ENCODE assay signal across 16 mouse cellular contexts in genomic region chr1:132197666-132198065, GRCm38 (mm10). TPM values are rescaled to one million over a fixed set of nuclear protein-coding genes. Genes with fewer than 3 reads are reported as not detected.
DNase-seq lines count a peak whose midpoint lies in the region; ATAC-seq lines count a peak whose summit lies in the region.
"Had no signal": no experiment of that assay in that cellular context is flagged by ENCODE, and none has a peak within 500 bp of the region (broad histone marks: within the 10 kb centered on the region; RNA-seq: fewer than 3 reads in every experiment).

No protein-coding gene starts in this region.

- no peak overlapping the region for H3K4me2 ChIP-seq in kidney, embryonic 16.5 days (replicated peaks; ENCODE audit: low read depth, low read length)
- H3K4me2 ChIP-seq in neural tube, embryonic 13.5 days: peak overlapping the region; percentile 24; the same call in 1 of the 2 replicates
- H3K4me2 ChIP-seq: kidney, embryonic 15.5 days; liver, embryonic 13.5 days had no signal

- peaks cover 19% of the 10 kb centered on the region for H3K4me1 ChIP-seq in kidney, embryonic 16.5 days (ENCODE audit: insufficient read depth, low read length)
- peaks cover 95% of the 10 kb centered on the region for H3K4me1 ChIP-seq in embryonic facial prominence, embryonic 10.5 days
- peaks cover 91% of the 10 kb centered on the region for H3K4me1 ChIP-seq in limb, embryonic 10.5 days
- peaks cover 98% of the 10 kb centered on the region for H3K4me1 ChIP-seq in neural tube, embryonic 13.5 days (replicated peaks)

- H3K27ac ChIP-seq in kidney, embryonic 16.5 days (ENCODE audit: low read length): no peak overlapping the region
- 0 out of 2 replicates have a peak overlapping the region, but pooled peaks have one; percentile 45 for H3K27ac ChIP-seq in embryonic facial prominence, embryonic 10.5 days (replicated peaks)
- peak overlapping the region; percentile 74 for H3K27ac ChIP-seq in limb, embryonic 10.5 days
- peak overlapping the region; percentile 28; the same call in 1 of the 2 replicates for H3K27ac ChIP-seq in neural tube, embryonic 13.5 days (replicated peaks)
- H3K27ac ChIP-seq: kidney, embryonic 15.5 days; left cerebral cortex, adult 2 months; liver, embryonic 13.5 days had no signal

- ATAC-seq in kidney, embryonic 16.5 days (ENCODE audit: low FRiP score, low TSS enrichment): 0 out of 2 replicates have a peak, but pooled peaks have one; percentile 31
- ATAC-seq in neural tube, embryonic 13.5 days (ENCODE audit: low read depth): no peak
- no peak for ATAC-seq in erythroid progenitor cell, adult 5-6 weeks (replicated peaks; ENCODE audit: low FRiP score, poor library complexity, severe bottlenecking)
- ATAC-seq in cerebellum, adult (ENCODE audit: insufficient number of reproducible peaks, low FRiP score, low TSS enrichment): no peak

- no peaks in the 10 kb centered on the region for H3K9me3 ChIP-seq in kidney, embryonic 16.5 days (ENCODE audit: low read length)
- H3K9me3 ChIP-seq in embryonic facial prominence, embryonic 10.5 days: no peaks in the 10 kb centered on the region
- H3K9me3 ChIP-seq in limb, embryonic 10.5 days (replicated peaks): no peaks in the 10 kb centered on the region
- no peaks in the 10 kb centered on the region for H3K9me3 ChIP-seq in neural tube, embryonic 13.5 days
- H3K9me3 ChIP-seq: kidney, embryonic 15.5 days; liver, embryonic 13.5 days had no signal

- DNase-seq in kidney, postnatal 4 days: no peak
- peak; percentile 57 for DNase-seq in embryonic facial prominence, embryonic 10.5 days (ENCODE audit: low spot score)
- DNase-seq in limb, embryonic 10.5 days (ENCODE audit: low spot score): peak; percentile 65
- DNase-seq in adrenal gland, postnatal 14 days: no peak
- DNase-seq: cerebellum, postnatal 25 days; heart, postnatal 36 days; liver, embryonic 13.5 days; thymus, postnatal 14 days had no signal

- no peaks in the 10 kb centered on the region for H3K36me3 ChIP-seq in kidney, embryonic 16.5 days (ENCODE audit: insufficient read depth, low read length)
- H3K36me3 ChIP-seq in embryonic facial prominence, embryonic 10.5 days (replicated peaks): no peaks in the 10 kb centered on the region
- H3K36me3 ChIP-seq in limb, embryonic 10.5 days: no peaks in the 10 kb centered on the region; the same call in 1 of the 2 replicates
- no peaks in the 10 kb centered on the region for H3K36me3 ChIP-seq in neural tube, embryonic 13.5 days
- H3K36me3 ChIP-seq: kidney, embryonic 15.5 days; liver, embryonic 13.5 days had no signal

- H3K9ac ChIP-seq in kidney, embryonic 16.5 days (replicated peaks; ENCODE audit: low read length): no peak overlapping the region
- H3K9ac ChIP-seq in neural tube, embryonic 13.5 days: peak overlapping the region; percentile 22; the same call in 1 of the 2 replicates
- H3K9ac ChIP-seq: kidney, embryonic 15.5 days; liver, embryonic 13.5 days had no signal

- 14% methylated on average over 9 of the region's 9 CpGs for WGBS in kidney, embryonic 16.5 days
- 6% methylated on average over 9 of the region's 9 CpGs for WGBS in embryonic facial prominence, embryonic 10.5 days
- WGBS in limb, embryonic 10.5 days: 4% methylated on average over 9 of the region's 9 CpGs
- 4% methylated on average over 9 of the region's 9 CpGs for WGBS in neural tube, embryonic 13.5 days

- no peak overlapping the region for H3K4me3 ChIP-seq in kidney, embryonic 16.5 days (ENCODE audit: low read length)
- H3K4me3 ChIP-seq in embryonic facial prominence, embryonic 10.5 days: no peak overlapping the region
- H3K4me3 ChIP-seq in limb, embryonic 10.5 days: peak overlapping the region; percentile 14; the same call in 1 of the 2 replicates
- H3K4me3 ChIP-seq in neural tube, embryonic 13.5 days: no peak overlapping the region
- H3K4me3 ChIP-seq: kidney, embryonic 15.5 days; left cerebral cortex, adult 2 months; liver, embryonic 13.5 days had no signal

- peaks cover 52% of the 10 kb centered on the region for H3K27me3 ChIP-seq in kidney, embryonic 16.5 days (ENCODE audit: insufficient read depth, low read length)
- peaks cover 94% of the 10 kb centered on the region for H3K27me3 ChIP-seq in embryonic facial prominence, embryonic 10.5 days (replicated peaks; ENCODE audit: low read depth, poor library complexity, severe bottlenecking)
- H3K27me3 ChIP-seq in limb, embryonic 10.5 days (ENCODE audit: low read depth, poor library complexity, severe bottlenecking): peaks cover 76% of the 10 kb centered on the region
- H3K27me3 ChIP-seq in neural tube, embryonic 13.5 days: 0 out of 2 replicates have a peak, but pooled peaks cover 2% of the 10 kb centered on the region

RNA-seq across cellular contexts. Expression of gene AC124108.1, which starts 6.4 kb away (rescaled TPM):
- 0.10 and 0.13 TPM in 2 replicates for polyA plus RNA-seq in kidney, embryonic 16.5 days (2015; fragmentation: Nextera tagmentation; extraction: Ambion mirVana)
- 1.00 and 1.4 TPM in 2 replicates for polyA plus RNA-seq in embryonic facial prominence, embryonic 10.5 days (2016; fragmentation: Nextera tagmentation; extraction: Ambion mirVana)
- 0.64 and 0.65 TPM in 2 replicates for polyA plus RNA-seq in limb, embryonic 10.5 days (2016; fragmentation: Nextera tagmentation; extraction: Ambion mirVana)
- 2.7 and 3.5 TPM in 2 replicates for polyA plus RNA-seq in neural tube, embryonic 13.5 days (2015; fragmentation: Nextera tagmentation; extraction: Ambion mirVana)
- not detected in 2 replicates for total RNA-seq in erythroid progenitor cell, adult 5-6 weeks (2015; ENCODE audit: low replicate concordance)
- not detected in 2 replicates for total RNA-seq in erythroid progenitor cell, adult 5-6 weeks (2017; ENCODE audit: low replicate concordance)
- 0.11 and 0.15 TPM in 2 replicates for total RNA-seq in adrenal gland, postnatal 14 days (2021)
- total RNA-seq: heart, postnatal 36 days had no signal
- polyA plus RNA-seq: liver, embryonic 13.5 days had no signal

RNA-seq across cellular contexts. Expression of gene Lemd1, which starts 6.4 kb away (rescaled TPM):
- polyA plus RNA-seq in kidney, embryonic 16.5 days (2015; fragmentation: Nextera tagmentation; extraction: Ambion mirVana): 0.21 and 0.32 TPM in 2 replicates
- 1.9 and 2.0 TPM in 2 replicates for polyA plus RNA-seq in embryonic facial prominence, embryonic 10.5 days (2016; fragmentation: Nextera tagmentation; extraction: Ambion mirVana)
- 1.3 and 1.7 TPM in 2 replicates for polyA plus RNA-seq in limb, embryonic 10.5 days (2016; fragmentation: Nextera tagmentation; extraction: Ambion mirVana)
- 19.1 and 22.6 TPM in 2 replicates for polyA plus RNA-seq in neural tube, embryonic 13.5 days (2015; fragmentation: Nextera tagmentation; extraction: Ambion mirVana)
- not detected in 2 replicates for total RNA-seq in erythroid progenitor cell, adult 5-6 weeks (2015; ENCODE audit: low replicate concordance)
- not detected in 2 replicates for total RNA-seq in erythroid progenitor cell, adult 5-6 weeks (2017; ENCODE audit: low replicate concordance)
- not detected in 2 replicates for total RNA-seq in adrenal gland, postnatal 14 days (2021)
- total RNA-seq: heart, postnatal 36 days had no signal
- polyA plus RNA-seq: liver, embryonic 13.5 days had no signal

RNA-seq across cellular contexts. Expression of gene Gm10188, which starts 31.9 kb away (rescaled TPM):
- not detected in 2 replicates for polyA plus RNA-seq in kidney, embryonic 16.5 days (2015; fragmentation: Nextera tagmentation; extraction: Ambion mirVana)
- not detected in 2 replicates for polyA plus RNA-seq in embryonic facial prominence, embryonic 10.5 days (2016; fragmentation: Nextera tagmentation; extraction: Ambion mirVana)
- polyA plus RNA-seq in limb, embryonic 10.5 days (2016; fragmentation: Nextera tagmentation; extraction: Ambion mirVana): not detected in 2 replicates
- not detected in 2 replicates for polyA plus RNA-seq in neural tube, embryonic 13.5 days (2015; fragmentation: Nextera tagmentation; extraction: Ambion mirVana)
- total RNA-seq in erythroid progenitor cell, adult 5-6 weeks (2015; ENCODE audit: low replicate concordance): not detected in 2 replicates
- total RNA-seq in erythroid progenitor cell, adult 5-6 weeks (2017; ENCODE audit: low replicate concordance): not detected in 2 replicates
- not detected in 2 replicates for total RNA-seq in adrenal gland, postnatal 14 days (2021)
- total RNA-seq: gastrocnemius, postnatal 4 days; heart, postnatal 36 days; left cerebral cortex, adult 2 months had no signal
- polyA plus RNA-seq: C2C12; kidney, embryonic 15.5 days; liver, embryonic 13.5 days had no signal

RNA-seq across cellular contexts. Expression of gene Cdk18, which starts 58.2 kb away (rescaled TPM):
- 9.0 and 9.3 TPM in 2 replicates for polyA plus RNA-seq in kidney, embryonic 16.5 days (2015; fragmentation: Nextera tagmentation; extraction: Ambion mirVana)
- 2.3 and 3.2 TPM in 2 replicates for polyA plus RNA-seq in embryonic facial prominence, embryonic 10.5 days (2016; fragmentation: Nextera tagmentation; extraction: Ambion mirVana)
- 3.7 TPM in 2 replicates for polyA plus RNA-seq in limb, embryonic 10.5 days (2016; fragmentation: Nextera tagmentation; extraction: Ambion mirVana)
- 0.11 and 0.47 TPM in 2 replicates for polyA plus RNA-seq in neural tube, embryonic 13.5 days (2015; fragmentation: Nextera tagmentation; extraction: Ambion mirVana)
- not detected in 2 replicates for total RNA-seq in erythroid progenitor cell, adult 5-6 weeks (2015; ENCODE audit: low replicate concordance)
- 0.13 TPM in 1 of 2 replicates, not detected in the other for total RNA-seq in erythroid progenitor cell, adult 5-6 weeks (2017; ENCODE audit: low replicate concordance)
- total RNA-seq in adrenal gland, postnatal 14 days (2021): 16.7 and 17.9 TPM in 2 replicates

Comparison
In these comparisons a context has a peak if more than half of its experiments do, and no peak if none do; other contexts are left out.
1. DNase-seq: peak in embryonic facial prominence, embryonic 10.5 days (single experiment) and limb, embryonic 10.5 days (single experiment); none in kidney, postnatal 4 days (0 of 2) and adrenal gland, postnatal 14 days (single experiment).